Mouse (Mus musculus): Measurements from ENCODE around the gene Cacnb1. TPM values are rescaled to one million over a fixed set of nuclear protein-coding genes. Genes with fewer than 3 reads are reported as not detected.

The Cacnb1 gene
- polyA plus RNA-seq, 1 experiment = 25.6 TPM

GRCm38 (mm10) chr11:97985727-97986677, 36.8 kb downstream of the Cacnb1 start, which contains the start of gene Plxdc1:
Plxdc1 (minus strand) TSS chr11:97986444.
- H3K4me3 ChIP-seq (replicated peaks; ENCODE audit: extremely low read depth, low read depth, low read length) = peak within 1 kb of the TSS; percentile 63
- WGBS = 3% methylated on average over 68 of the region's 74 CpGs
- 0 out of 2 replicates have a peak, but pooled peaks cover 2% of the 10 kb centered on the region for H3K4me1 ChIP-seq (ENCODE audit: control insufficient read depth, insufficient read depth, low read length)
- TF ChIP-seq CTCF (IDR thresholded peaks at IDR 0.05; ENCODE audit: insufficient read depth, low read length) = no peak
- no peak for TF ChIP-seq POLR2A (IDR thresholded peaks at IDR 0.05; ENCODE audit: borderline replicate concordance, extremely low read depth, low read depth, low read length)
- DNase-seq = peak; percentile 56

- WGBS = 81% methylated on average over 1 of the region's 1 CpGs
- H3K4me1 ChIP-seq (ENCODE audit: control insufficient read depth, insufficient read depth, low read length) = no peaks in the 10 kb centered on the region
- TF ChIP-seq CTCF (IDR thresholded peaks at IDR 0.05; ENCODE audit: insufficient read depth, low read length) = no peak
- TF ChIP-seq POLR2A (IDR thresholded peaks at IDR 0.05; ENCODE audit: borderline replicate concordance, extremely low read depth, low read depth, low read length) = no peak
- DNase-seq = no peak
- no peak overlapping the region for H3K4me3 ChIP-seq (replicated peaks; ENCODE audit: extremely low read depth, low read depth, low read length)
Measured at GRCm38 (mm10) chr11:97983983-97984382, 38.9 kb downstream of the Cacnb1 start.

- no peak for DNase-seq
- TF ChIP-seq POLR2A (IDR thresholded peaks at IDR 0.05; ENCODE audit: borderline replicate concordance, extremely low read depth, low read depth, low read length) = no peak
- TF ChIP-seq CTCF (IDR thresholded peaks at IDR 0.05; ENCODE audit: insufficient read depth, low read length) = no peak
- 84% methylated on average over 3 of the region's 3 CpGs for WGBS
Measured at GRCm38 (mm10) chr11:97983506-97983905, 39.3 kb downstream of the Cacnb1 start.

GRCm38 (mm10) chr11:97982721-97983120, 40.1 kb downstream of the Cacnb1 start:
- no peak for DNase-seq
- 81% methylated on average over 9 of the region's 9 CpGs for WGBS
- Histone ChIP-seq H3K4me3 (replicated peaks; ENCODE audit: extremely low read depth, low read depth, low read length) (no peak overlapping the region), H3K4me1 (ENCODE audit: control insufficient read depth, insufficient read depth, low read length) (no peaks in the 10 kb centered on the region)
- TF ChIP-seq CTCF (IDR thresholded peaks at IDR 0.05; ENCODE audit: insufficient read depth, low read length) (no peak), POLR2A (IDR thresholded peaks at IDR 0.05; ENCODE audit: borderline replicate concordance, extremely low read depth, low read depth, low read length) (no peak)

More at GRCm38 (mm10) chr11:97983506-97983905, 39.3 kb downstream of the Cacnb1 start:
- H3K4me3 ChIP-seq (replicated peaks; ENCODE audit: extremely low read depth, low read depth, low read length) = no peak overlapping the region
- H3K4me1 ChIP-seq (ENCODE audit: control insufficient read depth, insufficient read depth, low read length) = no peaks in the 10 kb centered on the region

- Histone ChIP-seq H3K4me3 (replicated peaks; ENCODE audit: extremely low read depth, low read depth, low read length) (no peak overlapping the region), H3K4me1 (ENCODE audit: control insufficient read depth, insufficient read depth, low read length) (no peaks in the 10 kb centered on the region)
- no peak for TF ChIP-seq POLR2A (IDR thresholded peaks at IDR 0.05; ENCODE audit: borderline replicate concordance, extremely low read depth, low read depth, low read length)
- no peak for TF ChIP-seq CTCF (IDR thresholded peaks at IDR 0.05; ENCODE audit: insufficient read depth, low read length)
- 59% methylated on average over 9 of the region's 9 CpGs for WGBS
- DNase-seq = no peak
Measured at GRCm38 (mm10) chr11:97980531-97980966, 42.3 kb downstream of the Cacnb1 start.

- Histone ChIP-seq H3K4me1 (ENCODE audit: control insufficient read depth, insufficient read depth, low read length) (no peaks in the 10 kb centered on the region), H3K4me3 (replicated peaks; ENCODE audit: extremely low read depth, low read depth, low read length) (no peak overlapping the region)
- no peak for DNase-seq
- TF ChIP-seq CTCF (IDR thresholded peaks at IDR 0.05; ENCODE audit: insufficient read depth, low read length) = no peak
- no peak for TF ChIP-seq POLR2A (IDR thresholded peaks at IDR 0.05; ENCODE audit: borderline replicate concordance, extremely low read depth, low read depth, low read length)
- 70% methylated on average over 10 of the region's 10 CpGs for WGBS
Measured at GRCm38 (mm10) chr11:97979824-97980495, 42.9 kb downstream of the Cacnb1 start.

GRCm38 (mm10) chr11:97978392-97978791, 44.4 kb downstream of the Cacnb1 start:
- H3K4me1 ChIP-seq (ENCODE audit: control insufficient read depth, insufficient read depth, low read length) = no peaks in the 10 kb centered on the region
- no peak overlapping the region for H3K4me3 ChIP-seq (replicated peaks; ENCODE audit: extremely low read depth, low read depth, low read length)
- TF ChIP-seq CTCF (IDR thresholded peaks at IDR 0.05; ENCODE audit: insufficient read depth, low read length) (no peak), POLR2A (IDR thresholded peaks at IDR 0.05; ENCODE audit: borderline replicate concordance, extremely low read depth, low read depth, low read length) (no peak)
- 88% methylated on average over 13 of the region's 13 CpGs for WGBS
- DNase-seq = no peak

GRCm38 (mm10) chr11:97977797-97978196, 45.0 kb downstream of the Cacnb1 start:
- DNase-seq = no peak
- no peak for TF ChIP-seq CTCF (IDR thresholded peaks at IDR 0.05; ENCODE audit: insufficient read depth, low read length)
- TF ChIP-seq POLR2A (IDR thresholded peaks at IDR 0.05; ENCODE audit: borderline replicate concordance, extremely low read depth, low read depth, low read length) = no peak
- Histone ChIP-seq H3K4me1 (ENCODE audit: control insufficient read depth, insufficient read depth, low read length) (no peaks in the 10 kb centered on the region), H3K4me3 (replicated peaks; ENCODE audit: extremely low read depth, low read depth, low read length) (no peak overlapping the region)
- WGBS = 74% methylated on average over 5 of the region's 5 CpGs

GRCm38 (mm10) chr11:97974746-97975145, 48.1 kb downstream of the Cacnb1 start:
- WGBS = 78% methylated on average over 5 of the region's 5 CpGs
- H3K4me1 ChIP-seq (ENCODE audit: control insufficient read depth, insufficient read depth, low read length) = no peaks in the 10 kb centered on the region
- no peak for DNase-seq
- no peak overlapping the region for H3K4me3 ChIP-seq (replicated peaks; ENCODE audit: extremely low read depth, low read depth, low read length)
- TF ChIP-seq CTCF (IDR thresholded peaks at IDR 0.05; ENCODE audit: insufficient read depth, low read length) (no peak), POLR2A (IDR thresholded peaks at IDR 0.05; ENCODE audit: borderline replicate concordance, extremely low read depth, low read depth, low read length) (no peak)

All from lung, adult 2 months (tissue).